Mouse (Mus musculus) spleen, embryonic (tissue): ENCODE measurements around the gene Wdr20rt.
"Not testable (repeated sequence)": the region's sequence is repeated elsewhere in the genome, so short reads cannot be mapped to it uniquely, and the experiment has no call there.

Experiments
- CTCF ChIA-PET: fragments of 350-600 bp; sonication (Branson Sonifier 250); formaldehyde crosslinking; loops from one replicate; lab custom pipeline; 2022; lab: Charles Lee

Gene Wdr20rt

DNA sequence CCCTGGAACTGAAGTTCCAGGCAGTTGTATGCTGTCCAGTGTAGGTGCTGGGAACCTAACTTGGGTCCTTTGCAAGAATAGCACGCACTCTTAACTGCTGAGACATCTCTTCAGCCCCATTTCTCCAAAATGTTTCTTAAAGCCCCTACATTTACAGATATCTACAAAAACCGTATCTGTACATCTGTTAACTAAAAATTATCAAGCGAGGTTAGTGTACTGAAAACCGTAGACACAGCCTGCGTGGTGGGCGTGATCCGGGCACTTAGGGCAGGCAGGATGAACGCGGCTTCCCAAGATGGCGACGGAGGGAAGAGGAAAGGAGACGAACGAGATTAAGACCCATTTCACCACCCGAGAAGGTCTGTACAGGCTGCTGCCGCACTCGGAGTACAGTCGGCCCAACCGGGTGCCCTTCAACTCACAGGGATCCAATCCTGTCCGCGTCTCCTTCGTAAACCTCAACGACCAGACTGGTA is at the start of gene Wdr20rt:
Gene Wdr20rt (plus strand): TSS at position 51 of the 479 bp plus-strand sequence.
- CTCF ChIA-PET = no interaction called here

DNA sequence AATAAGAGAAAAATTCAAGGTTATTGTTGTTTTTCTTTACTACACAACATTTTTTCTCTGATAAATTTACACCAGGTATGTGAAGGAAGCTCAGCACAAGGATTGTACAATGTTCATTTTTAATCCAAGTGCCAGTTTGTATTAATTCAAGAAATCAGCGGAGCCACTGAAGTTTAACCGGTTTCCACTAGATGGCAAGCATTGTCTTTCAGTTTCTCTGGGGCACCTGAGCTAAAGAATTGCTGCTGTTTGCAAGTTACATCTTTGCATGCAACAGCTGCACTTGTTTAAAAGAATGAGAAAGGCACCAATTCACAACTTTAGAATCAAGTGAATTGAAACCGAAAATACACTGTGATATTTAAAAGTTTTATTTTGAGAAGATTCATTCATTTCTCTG is 38.0 kb upstream of the Wdr20rt start:
- CTCF ChIA-PET = no interaction called here

DNA sequence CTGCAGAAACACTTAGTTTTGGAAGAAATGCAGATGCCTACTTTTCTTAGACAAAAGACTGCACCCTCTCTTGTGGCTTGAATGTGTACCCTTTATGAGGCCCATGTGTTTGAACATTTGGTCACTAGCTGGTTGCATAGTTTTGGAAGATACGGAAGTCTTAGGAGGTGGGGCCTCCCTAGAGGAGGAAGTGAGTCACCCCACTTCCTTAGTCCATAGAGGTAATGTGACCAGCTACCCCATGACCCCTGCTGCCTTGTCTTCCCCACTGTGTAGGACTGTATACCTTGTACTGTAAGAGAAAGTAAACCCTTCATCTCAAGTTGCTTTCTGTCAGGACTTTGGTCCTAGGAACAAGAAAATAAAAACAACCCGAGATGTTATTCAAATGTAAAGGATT is 36.1 kb upstream of the Wdr20rt start:
- CTCF ChIA-PET = no interaction called here

DNA sequence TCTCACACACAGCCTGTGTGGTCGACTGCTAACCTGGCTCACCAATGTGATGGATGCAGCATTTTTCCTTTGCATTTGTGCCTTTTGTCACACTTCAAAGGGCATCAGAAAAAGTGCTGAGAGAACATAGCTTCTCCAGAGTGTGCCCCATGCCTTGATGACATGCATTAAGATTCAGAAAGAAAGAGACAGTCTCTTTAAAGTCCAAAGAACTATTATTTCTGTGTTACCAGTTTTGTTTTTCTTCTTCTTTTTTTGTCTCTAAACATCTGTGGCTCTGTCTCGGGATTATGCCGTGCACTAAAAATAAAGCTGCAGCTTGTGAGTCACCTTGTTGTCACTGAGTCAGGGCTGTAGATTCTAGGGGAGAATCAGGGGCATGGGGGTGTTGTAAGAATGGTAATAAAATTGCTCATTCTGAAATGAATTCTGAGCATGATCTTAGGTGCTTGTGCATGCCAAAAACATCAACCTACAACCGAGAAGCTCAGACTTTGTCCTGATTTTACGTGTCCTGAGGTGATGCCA is 31.2 kb upstream of the Wdr20rt start:
- CTCF ChIA-PET = no interaction called here

DNA sequence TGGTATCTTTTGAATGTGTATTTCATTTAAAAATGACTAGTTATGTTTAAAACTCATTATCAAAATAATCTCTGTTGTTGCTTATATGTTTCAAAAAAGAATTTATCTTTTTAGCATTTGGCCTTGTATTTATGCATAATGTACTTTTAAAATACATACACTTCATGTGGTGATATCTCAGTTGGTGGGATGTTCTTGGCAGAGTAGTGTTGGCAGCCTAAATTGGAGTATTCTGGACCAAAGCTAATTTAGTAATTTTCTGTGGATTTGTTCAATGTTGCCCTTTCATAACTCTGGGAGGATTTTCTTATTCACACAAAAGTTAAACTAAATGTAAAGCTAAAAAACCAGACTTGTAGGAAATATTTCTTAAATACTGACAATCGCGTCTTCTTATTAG is 23.5 kb upstream of the Wdr20rt start:
- CTCF ChIA-PET = no interaction called here

DNA sequence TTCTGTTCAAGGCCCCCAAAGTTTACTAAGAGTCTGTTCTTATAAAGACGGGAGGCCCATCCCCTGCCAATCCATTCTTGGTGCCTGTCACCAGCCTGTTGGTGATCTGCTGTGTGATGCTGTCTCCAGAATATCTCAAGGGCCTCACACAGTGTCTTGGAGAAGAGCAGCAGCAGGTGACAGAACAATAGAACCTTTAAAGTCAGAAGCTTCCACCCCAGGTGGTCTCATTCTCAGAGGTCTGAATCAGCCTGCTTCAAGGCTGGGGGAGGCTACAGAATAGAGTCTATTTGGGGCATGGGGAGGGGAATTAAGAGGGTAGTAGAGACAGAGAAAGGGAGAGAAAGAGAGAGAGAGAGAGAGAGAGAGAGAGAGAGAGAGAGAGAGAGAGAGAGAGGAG is 18.9 kb upstream of the Wdr20rt start:
- CTCF ChIA-PET = no interaction called here

DNA sequence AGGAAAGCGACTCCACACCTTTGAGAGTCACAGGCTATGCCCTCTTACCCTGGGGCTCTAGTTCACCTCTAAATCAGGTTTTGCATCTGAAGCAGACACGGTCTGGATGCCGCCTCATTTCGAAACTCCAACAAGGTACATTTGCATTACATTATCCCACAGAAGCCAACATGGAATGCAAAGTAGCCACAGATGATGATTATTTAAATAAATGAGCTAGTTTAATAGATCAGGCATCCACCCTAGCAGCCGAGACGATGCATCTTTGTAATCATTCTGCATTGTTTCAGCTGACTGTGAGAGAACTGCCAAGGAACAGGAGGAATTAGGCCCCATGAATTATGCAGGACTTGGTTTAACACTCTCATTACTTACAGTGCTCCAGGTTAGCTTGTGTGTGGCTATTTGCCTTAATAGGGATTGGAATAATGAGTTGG is 8.9 kb upstream of the Wdr20rt start:
- CTCF ChIA-PET = no interaction called here

DNA sequence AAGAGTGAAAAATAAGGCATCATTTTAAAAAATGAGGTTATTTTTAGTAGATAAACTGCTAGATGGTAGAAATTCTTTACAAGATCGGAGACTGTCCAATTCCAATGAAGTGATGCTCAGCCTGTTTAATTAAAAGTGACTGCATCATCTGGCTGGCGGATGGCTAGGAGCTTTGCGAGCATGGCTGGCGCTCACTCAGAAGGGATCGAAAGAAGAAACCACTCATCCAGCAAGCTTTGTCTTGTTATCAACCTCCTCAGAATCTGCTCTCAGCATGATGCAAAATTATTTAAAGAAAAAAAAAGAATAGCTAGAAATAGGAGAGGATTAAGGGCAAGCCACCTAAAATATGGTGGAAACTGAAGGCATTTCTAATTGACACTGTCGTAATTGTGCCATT is 3.3 kb downstream of the Wdr20rt start:
- CTCF ChIA-PET = no interaction called here

DNA sequence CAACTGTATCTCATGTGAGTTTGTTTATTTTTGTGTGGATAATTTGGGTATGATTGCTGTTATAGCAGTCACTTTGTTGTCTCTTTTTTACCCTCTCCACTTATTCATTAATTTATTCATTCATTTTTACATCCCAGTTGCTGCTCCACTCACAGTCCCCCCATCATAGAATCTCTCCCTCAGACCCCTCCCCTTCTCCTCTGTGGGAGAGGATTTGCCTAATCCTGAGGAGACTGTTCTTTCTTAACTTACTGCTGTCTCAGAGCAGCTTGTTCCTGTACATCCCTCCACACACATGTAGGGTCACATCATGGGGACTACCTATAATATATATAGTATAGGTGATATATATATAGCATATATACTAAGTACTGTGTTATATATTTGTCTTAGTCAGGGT is 3.7 kb downstream of the Wdr20rt start:
- CTCF ChIA-PET = no interaction called here

DNA sequence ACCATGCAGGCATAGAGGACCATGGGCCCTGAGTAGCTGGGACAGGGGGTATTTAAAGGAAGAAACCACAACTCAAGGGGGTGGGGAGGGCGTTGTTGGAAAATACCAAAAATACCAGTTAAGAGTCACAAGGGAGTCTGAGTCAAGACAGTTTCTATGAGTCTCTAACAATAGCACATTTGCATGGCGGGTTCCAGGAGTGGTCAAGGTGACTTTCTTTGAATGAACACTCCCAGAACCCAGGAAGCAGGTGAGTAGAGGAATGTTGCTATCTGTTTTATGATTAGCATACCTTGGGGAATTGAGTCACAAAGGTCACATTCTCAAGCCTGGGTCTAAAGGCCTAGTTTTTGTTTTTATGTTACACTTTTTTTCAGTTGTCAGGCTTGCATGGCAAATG is 7.5 kb downstream of the Wdr20rt start:
- CTCF ChIA-PET = not testable (repeated sequence)

DNA sequence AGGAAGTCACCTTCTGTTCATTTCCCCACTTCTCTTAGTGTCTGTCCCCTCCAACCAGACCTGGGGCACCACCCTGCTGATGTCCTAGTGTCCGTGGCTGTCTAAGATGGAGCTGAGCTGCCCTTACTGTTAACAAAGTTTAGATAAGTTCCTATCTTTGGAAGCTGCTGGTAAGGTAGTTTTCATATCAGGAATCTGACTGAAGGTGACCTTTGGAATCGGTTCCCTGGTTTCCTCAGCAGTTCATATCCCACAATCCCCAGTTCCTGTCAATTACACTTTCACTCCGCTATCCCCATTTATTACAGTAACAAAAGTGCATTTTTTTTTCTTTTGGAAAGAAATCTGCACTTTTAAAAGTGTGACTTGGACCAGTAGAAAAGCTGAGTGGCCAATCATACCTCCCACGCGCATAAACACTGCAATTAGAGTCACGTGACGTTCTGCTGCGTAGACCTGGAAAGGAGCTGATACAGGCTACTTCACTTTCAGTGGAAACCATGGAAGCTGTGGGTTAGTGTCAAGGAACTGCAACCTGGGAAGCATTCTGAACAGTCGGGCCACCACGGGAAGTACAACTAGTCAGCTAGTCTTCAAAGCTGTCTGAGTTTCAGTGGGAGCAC is 24.9 kb downstream of the Wdr20rt start:
- CTCF ChIA-PET = no interaction called here

DNA sequence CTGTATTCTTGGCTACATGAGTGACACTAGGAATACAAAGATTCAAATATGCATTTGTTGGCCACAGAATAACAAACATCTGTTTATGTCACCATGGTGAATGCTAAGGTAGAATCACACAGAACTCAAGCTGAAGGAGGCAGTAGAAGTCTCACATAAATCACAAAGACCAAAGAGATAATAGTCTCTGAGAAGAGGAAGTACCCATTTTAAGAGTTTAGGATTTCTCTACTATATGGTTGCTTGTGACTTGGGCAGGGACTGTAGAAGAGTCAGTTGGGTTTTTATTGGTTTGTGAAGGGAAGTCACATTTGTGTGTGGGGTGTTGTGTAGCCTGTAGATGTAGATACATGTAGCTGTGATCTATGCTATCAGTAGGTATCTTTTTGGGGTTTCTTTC is 31.6 kb downstream of the Wdr20rt start:
- CTCF ChIA-PET = no interaction called here

DNA sequence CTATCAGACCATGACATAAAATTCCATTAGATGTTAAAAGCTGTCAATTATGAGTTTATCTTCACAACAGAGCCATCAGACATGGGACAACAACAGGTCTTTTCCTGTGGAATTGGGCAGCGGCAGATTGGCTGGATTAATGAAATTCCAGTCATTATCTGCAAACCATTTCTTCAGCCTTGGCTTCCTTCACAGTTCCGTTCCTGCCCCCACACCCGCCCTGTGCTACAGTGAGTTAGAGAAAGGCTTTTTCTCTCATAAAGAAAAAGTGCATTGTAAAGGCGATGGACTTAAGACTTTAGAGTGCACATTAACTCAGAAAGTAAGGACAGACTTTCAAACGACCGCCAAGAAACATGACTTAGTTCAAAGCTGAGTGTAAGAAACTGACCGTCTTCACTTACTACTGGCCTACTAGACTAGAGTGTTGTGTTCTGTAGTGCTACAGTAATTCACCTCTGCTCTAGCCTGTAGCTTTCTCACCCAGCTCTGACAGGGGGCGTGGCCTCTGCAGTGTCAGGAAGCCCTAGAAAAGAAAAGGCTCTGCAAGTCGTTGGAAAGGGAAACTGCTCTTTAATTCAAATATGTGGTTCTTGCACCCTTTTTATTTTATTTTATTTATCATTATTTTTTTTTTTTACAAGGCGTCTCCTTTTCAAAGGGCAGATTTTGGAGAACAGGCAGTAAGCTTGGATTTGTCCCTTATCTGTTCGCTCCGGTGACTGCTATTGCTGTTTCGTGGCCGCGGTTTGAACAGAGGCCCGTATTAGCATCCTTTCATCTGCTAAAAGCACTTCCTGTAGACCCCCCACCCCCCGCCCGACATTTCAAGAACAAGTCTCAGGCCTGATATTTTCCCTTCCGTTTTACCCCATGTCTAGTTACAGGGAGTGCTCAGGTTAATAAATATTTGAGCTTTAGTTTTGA is 33.2 kb downstream of the Wdr20rt start:
- CTCF ChIA-PET = interaction anchor here (0.5 to 0.6 kb wide), 2 partner anchors 10 to 286 kb away, joined by 6 to 8 read pairs; no protein-coding TSS in a partner anchor

DNA sequence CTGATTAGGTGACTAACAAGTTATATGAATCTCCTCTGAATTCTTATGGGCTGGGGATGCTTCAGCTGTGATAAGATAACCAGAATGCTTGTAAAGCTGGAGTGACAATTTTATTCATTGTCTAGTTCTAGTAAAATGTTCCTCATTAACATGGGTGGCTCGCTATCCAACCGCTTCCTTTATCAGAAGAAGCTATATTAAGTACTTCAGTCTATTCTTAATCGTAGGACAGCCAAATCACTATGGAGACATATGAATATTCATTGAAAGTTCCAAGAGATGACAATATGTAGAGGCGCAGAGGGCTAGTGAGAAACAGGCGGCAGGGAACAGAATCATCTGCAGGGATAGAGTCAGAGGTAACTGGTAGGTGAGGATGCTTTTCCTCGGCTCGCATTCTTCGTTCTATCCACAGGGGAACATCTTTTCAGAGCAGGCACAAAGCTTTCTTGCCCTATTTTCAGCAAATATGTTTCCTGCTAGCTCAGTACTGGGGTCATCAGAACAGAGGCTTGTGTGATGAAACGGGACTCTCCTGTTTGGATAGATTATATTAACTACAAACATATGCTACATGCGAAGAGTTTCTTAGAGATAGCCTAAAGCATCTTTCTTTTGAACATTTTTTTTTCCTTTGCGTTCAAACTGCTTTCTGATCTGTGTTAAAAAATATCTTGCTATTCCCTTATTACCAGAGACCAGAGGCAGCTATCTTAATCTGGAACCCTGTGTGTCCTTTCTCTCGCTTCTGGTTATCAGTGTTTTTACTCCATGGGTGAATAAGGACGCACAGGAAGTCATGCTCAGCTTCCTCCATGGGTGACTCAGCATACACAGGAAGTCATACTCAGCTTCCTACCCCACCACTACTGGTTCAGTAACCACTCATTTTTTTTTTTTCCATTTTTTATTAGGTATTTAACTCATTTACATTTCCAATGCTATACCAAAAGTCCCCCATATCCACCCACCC is 34.1 kb downstream of the Wdr20rt start:
- CTCF ChIA-PET = interaction anchor here (0.5 kb wide), 1 partner anchor 287 kb away, joined by 6 read pairs; no protein-coding TSS in a partner anchor

DNA sequence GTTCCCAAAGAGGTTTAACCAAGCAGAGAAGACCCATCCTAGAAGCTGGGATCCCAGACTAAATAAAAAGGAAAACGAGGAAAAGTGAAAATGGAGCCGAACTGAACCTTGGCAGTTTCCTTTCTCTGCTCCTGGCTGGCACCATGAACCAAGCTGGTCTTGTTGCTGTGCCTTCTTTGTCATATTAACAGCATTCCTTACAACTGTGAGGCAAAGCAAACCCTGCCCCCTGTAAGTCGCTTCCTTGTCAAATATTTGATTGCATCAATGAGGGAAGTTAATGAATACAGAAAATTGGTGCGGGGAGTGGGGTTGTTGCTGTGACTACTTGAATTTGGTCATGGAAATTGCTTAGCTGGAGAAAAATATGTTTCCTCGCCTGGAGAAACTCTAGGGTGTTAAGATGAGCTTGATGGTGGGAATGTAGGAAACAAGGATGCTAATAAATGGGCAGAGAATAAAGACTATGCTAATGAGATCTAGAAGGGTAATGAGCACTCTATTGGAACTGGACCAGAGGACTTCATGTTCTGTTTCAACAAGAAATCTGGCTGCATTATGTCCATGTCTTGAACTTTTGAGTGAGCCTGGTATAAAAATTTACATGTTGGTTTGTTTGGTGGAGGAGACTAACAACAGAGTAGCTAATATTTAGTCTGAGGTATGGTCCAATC is 43.1 kb downstream of the Wdr20rt start:
- CTCF ChIA-PET = interaction anchor here (0.6 kb wide), 1 partner anchor 10 kb away, joined by 8 read pairs; no protein-coding TSS in a partner anchor

DNA sequence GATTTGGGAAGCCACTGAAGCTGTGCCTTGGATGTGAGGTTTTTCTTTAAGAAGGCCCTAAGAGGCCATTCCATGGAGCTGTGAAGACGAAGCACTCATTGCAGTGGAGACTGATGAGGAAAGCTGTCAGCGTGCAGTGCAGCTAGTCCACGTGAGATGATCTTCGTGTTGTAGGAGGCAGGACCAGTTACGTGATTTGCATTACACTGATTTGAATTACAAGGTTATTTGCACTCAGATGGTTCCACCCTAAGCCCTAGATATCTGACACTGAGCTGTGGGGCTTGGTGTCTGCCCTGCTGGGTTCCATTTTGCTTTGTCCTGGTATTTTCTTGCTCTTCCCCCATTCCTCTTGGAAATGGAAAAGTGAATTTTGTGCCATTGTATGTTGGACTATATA is 44.1 kb downstream of the Wdr20rt start:
- CTCF ChIA-PET = no interaction called here

DNA sequence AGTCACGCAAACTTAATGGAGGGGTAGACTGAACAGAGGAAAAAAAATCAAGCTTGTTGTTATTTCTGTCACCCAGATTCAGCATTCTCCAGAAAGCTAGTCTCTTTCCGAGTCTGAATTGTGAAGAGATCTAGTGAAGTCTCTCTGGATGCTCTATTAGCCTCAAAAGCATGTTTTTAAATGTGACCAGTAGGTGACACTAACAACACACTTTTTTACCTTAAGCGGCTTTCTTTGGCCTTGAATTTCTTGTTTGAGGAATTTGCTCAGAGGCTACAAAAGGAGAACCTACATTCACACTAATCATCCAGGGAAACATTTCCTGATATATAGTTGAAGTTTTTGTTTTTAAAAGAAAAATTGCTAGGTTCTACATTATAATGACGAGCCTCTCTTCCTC is 48.5 kb downstream of the Wdr20rt start:
- CTCF ChIA-PET = no interaction called here
